Mouse (Mus musculus) right cerebral cortex, postnatal 36 days (tissue): ENCODE measurements around the gene Arsj.

Experiments
- DNase-seq, 2 experiments: peaks; one replicate each; pipeline ENCODE4 v3.0.0; 2022; ENCODE audit warnings: low spot score in 2 of 2, mixed read lengths in 1 of 2

Arsj gene

DNA sequence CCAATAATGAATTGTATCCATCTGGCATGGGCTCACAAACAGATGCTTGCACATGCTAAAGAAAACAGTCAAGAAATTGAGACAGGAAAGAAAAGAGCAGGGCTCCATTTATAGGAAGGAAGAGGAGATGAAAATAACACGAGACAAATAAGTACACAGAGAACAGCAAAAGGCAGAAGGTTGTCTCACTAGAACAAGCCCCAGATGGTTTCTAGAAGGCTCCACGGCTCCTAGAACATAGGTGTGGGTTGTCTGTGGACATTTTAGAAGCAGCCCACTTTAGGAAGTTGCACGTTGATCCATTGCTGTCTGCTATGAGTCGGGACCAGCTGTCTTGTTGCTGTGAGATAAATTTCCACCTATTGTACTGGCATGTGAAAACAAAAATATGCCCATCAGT is 37.2 kb downstream of the Arsj start:
- peak; percentile 30 to 40 for DNase-seq

DNA sequence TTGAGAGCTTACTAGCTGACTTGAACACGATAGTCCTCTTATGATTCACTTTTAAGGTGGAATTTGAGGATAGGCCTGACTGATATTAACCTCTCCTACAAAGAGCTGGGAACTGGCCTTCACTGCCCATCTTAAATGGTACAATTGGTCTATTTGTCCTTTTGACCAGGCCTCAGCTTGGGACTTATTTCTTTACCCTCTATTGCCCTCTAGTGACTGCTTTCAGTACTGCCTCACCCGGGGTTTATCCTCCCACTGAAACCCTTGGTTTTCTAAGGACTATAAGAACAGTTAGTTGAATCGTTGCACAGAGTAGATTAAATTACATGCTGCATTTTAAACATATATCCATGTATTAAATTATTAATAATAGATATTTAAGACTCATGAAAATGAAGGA is 39.4 kb downstream of the Arsj start:
- peak; percentile 25 to 56 for DNase-seq

DNA sequence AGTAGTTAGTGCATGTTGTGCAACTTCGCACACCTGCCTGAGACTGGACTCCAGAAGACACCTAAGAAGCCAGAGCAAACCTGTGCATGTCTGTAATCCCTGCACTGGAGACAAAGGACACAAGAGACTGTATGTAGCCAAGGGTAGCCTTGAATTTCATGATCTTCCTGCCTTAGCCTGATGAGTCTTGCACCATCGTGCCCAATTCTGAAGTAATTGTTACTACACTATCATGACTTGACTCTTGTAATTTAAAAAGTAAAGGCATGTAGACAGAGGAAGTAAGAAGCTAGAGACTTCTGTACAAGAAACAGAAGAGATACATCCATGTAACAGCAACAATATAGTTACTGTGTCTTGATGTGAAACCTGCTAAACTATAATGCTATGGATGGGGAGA is 40.7 kb downstream of the Arsj start:
- DNase-seq, result no peak

DNA sequence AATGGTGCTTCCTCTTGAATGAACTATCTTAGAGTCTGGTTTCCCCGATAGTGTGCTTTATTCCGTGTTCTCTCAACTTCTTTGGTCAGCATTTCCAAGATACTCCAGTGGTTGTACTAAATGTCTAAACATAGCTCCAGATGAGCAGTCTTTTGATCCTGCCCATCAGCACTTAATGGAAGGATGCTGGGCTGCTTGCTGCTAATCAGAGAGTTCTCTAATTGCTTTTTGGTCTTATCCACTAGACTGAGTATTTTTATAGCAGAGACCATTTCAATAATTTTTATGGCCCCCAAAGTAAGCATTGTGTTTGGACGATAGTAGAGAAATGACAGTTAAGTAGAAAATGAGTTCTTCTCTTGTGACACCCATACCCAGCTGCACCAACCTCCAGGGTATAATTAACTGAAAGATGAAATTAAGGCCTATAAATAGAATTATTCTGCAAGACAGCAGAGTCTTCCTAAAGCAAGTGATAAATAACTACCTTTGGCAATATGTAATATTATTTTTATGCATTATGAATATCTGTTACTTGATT is 67.1 kb downstream of the Arsj start:
- DNase-seq, result no peak

DNA sequence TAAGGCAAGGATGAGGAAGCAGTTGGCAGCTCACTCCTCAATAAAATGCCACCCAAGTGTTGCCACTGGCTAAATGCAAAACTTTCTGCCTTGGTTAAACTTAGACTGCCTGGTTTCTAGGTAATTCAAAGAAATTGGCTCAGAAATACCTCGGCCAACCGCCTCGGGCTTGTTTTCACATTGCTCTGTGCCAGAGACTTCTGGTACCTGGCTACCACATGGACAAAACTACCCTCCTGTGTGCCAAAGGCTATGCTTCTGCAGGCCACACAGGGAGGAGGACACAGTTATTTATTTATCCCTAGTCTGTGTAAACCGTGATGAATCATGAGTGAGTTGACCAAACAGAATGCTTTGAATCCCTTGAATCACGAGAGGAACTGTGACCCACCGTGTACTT is 75.8 kb downstream of the Arsj start:
- DNase-seq, result no peak

DNA sequence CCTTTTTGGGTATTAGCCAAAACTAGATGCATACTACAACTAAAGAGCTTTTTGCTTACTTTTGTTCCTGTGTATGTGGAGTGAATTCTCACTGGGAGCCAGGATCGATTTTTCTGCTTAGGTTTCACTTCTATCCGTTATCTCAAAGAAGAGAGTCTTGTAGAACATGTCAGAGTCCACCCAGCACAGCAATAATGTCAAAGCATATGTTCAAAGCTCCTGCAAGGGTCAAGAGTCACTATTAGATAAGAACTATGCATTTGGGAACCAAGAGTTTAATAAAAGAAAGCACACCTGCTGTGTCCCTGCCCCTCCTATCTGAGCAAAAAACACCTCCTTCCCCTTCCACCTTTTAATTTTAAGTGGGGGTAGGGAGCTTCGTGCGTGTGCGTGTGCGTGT is 85.6 kb downstream of the Arsj start:
- DNase-seq, result no peak

DNA sequence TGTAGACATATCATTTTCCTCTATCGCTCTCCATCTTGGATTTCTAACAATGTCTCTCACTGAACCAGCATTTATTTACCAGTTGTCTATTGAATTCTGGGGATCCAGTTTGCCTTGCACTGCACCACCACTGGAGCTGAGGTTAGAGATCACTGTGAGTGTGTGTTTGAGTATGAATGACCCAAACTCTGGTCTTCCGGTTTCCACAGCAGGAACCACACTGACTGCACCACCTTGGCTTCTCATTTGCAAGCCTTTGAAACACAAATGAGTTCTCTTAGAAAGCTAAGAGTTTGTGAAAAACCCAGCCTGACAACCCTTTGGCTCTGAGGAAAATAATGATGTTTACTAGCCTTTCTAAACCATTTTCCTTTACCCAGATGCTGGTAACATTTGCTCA is 86.0 kb downstream of the Arsj start:
- no peak for DNase-seq

DNA sequence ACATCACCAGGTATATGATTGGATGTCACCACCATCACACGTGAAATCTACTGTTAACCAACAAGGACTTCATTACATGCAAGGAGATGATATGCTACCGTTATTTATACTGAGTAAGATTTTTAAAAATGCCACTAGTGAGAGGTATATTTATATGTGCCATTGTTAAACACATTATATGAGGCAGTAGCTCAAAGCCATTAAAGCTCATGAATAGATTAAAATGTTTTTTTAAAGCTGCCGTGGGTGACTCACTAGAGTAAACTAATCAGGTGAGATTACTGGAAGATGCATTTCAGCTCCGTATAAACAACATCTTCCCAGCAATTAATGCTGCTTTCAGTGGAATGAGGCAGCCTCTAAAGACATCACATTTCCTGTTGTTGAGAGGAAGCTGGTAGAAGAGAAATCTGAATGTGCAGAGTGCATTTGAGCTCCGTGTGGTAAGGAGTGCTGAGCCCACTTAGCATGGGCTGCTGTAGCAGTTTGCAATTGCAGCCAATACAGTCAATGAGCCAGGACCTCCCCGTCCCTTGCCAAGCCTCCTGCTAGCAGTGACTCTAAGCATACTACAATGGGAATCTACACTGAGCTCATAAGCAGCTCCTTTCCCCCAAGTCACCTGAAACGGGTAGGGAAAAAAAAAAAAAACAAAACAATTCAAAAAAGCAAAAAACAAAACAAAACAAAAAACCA is 92.5 kb downstream of the Arsj start:
- DNase-seq, result no peak

DNA sequence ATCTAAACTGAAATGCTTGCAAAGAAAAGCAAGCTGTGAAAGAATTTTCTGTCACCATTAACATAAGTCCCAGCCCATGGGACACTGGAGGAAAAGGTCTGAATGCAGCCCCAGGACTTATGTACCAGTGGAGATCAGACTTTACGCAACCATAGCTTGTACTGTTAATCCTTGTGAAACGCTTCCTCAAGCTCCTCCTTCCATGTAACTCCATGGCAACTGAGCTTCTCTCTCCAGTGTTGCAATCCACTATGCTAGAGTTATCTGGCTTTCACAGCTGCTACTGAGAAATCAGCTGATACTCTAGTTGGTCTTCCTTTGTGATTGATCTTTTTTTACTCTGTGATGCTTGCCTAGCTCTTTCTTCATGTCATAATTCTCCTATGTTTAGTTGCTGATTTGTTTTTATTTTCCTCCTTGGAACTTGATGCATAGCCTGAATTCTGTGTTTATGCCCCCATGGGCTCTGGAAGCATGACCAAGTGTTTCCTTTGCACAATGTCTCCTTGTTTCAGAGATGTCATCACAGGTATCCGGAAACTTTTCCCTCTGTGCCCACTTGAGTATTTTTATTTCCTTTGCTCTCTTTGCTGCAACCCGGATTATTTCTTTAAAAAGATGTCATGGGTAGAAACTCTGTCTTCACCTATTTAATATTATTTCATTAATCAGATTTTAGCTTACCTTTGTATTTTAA is 99.8 kb downstream of the Arsj start:
- no peak for DNase-seq

DNA sequence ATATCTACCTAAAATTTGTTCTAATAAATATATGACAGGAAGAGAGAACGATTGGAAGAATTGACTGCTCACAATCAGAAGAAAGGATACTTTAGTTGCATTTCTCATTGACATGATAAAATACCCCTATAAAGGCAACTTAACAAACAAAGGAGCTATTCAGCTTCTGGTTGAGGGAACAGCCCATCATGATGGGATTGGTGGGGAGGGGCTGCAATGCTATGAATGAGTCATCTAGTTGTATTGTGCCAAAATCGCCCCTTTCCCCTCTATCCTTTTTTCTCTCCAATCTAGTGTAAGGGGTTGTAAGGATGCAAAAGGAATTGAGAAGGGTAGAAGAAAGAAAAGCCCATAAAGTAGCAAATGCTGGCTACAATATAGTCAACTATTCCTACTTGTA is 100.8 kb downstream of the Arsj start:
- no peak for DNase-seq
